Mouse (Mus musculus) embryonic fibroblast, embryonic 13.5 days (primary cell): ENCODE measurements around the gene Khdc4. TPM values are rescaled to one million over a fixed set of nuclear protein-coding genes. Genes with fewer than 3 reads are reported as not detected.
A peak's percentile ranks its signal among the peaks of the same experiment; 100 is the strongest.

Source experiments
- H3K27ac ChIP-seq: 2 replicates; pipeline ENCODE4 v1.5.1; 2012; ENCODE audit warnings: low read length, control low read depth, inconsistent platforms; ENCODE audit not compliant: insufficient read depth
- H3K4me1 ChIP-seq: 2 replicates; pipeline ENCODE4 v1.6.1; 2011; ENCODE audit warnings: low read length; ENCODE audit not compliant: control insufficient read depth, insufficient read depth
- H3K4me3 ChIP-seq: 2 replicates; pipeline ENCODE4 v1.5.1; 2011; ENCODE audit warnings: mild to moderate bottlenecking, control low read depth, low read length; ENCODE audit not compliant: insufficient read depth
- CTCF ChIP-seq: IDR thresholded peaks from 2 replicates; pipeline ENCODE4 v1.5.1; 2011; ENCODE audit warnings: mild to moderate bottlenecking, control low read depth, low read length, moderate library complexity, borderline replicate concordance; ENCODE audit not compliant: insufficient read depth
- POLR2A ChIP-seq: IDR thresholded peaks from 2 replicates; pipeline ENCODE4 v1.6.1; 2011; ENCODE audit warnings: low read depth, mild to moderate bottlenecking, control low read depth, low read length, moderate library complexity
- polyA plus RNA-seq: library from polyadenylated mRNA; stranded (reverse); fragments of >200 nt; gene quantifications from 2 replicates; pipeline ENCODE4 v1.2.4, GENCODE M21; 2011; ENCODE audit warnings: low read depth; ENCODE audit not compliant: missing spikeins, insufficient read length

The Khdc4 gene
- polyA plus RNA-seq: 64.1 and 68.9 TPM in 2 replicates

DNA sequence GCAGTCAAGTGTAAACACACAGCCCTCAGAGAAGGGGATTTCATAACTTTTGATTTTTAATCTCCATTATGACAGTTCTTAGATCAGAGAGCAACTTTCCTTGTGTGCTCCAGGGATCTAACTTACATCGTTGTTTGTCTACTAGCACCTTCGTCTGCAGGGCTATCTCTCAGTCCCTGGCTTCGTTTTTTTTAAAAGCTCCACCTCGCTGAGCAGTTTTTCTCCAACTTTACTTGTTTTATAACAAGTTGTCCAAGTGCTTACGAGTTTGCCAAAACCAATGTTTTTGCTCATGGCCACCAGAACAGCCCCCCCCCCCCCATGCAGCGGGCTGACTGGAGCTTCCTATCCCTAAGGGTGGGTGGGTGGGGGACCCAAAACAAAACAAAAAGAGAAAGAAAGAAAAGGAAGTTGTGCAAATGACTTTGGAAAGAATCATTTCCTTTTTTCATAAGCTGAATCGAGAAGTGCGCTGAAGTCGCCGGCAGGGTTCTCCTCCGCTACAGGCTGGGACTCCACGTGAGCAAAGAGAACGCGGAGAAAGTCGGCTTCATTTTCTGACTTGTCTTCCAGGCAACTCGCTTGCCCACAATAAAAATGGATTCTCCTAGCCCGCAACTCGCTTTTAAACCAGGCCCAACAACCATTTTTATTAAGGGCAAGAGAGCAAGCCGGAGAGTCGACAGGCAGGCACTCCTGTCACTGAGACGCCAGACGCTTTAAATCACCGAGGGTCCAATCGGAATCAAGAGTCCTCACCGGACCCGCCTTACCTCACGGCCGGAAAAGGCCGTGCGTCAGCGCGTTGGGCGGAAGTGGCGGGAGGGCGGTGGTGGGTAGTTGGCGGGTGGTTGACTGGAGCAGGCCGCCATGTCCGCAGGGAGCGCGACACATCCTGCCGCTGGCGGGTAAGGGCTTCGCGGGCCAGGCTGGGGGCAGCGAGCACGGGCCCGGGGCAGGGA is at the start of gene Khdc4:
Gene Khdc4 (plus strand): TSS at position 824 of the 962 bp plus-strand sequence.
- TF ChIP-seq POLR2A (peak; percentile 87), CTCF (no peak)
- Histone ChIP-seq H3K4me3 (peak within 1 kb of the TSS; percentile 98), H3K27ac (peak within 1 kb of the TSS; percentile 86), H3K4me1 (peaks cover 3% of the 10 kb centered on the region)

DNA sequence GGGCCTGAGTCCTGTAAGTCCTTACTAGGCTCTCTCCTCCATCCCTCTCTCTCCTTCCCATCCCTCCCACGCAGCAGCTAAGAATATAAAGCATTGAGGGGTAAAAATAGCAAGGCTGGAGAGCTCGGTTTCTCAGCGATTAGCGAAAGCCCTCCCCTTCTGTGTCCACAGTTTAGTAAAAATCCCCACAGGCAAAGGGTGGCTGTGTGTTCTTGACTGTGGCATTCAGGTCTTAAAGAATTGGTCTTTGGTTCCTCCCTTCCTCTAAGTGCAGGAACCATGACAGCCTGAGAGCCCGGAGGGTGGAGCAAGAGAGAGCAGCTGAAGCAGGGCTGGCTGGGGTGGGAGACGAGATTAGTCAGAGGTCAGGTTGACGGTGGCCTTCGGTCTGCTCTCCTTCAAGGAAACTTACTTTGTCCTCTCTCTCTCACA is 49.0 kb upstream of the Khdc4 start:
- H3K27ac ChIP-seq: no peak overlapping the region
- TF ChIP-seq CTCF (no peak), POLR2A (no peak)
- no peaks in the 10 kb centered on the region for H3K4me1 ChIP-seq
- no peak overlapping the region for H3K4me3 ChIP-seq

DNA sequence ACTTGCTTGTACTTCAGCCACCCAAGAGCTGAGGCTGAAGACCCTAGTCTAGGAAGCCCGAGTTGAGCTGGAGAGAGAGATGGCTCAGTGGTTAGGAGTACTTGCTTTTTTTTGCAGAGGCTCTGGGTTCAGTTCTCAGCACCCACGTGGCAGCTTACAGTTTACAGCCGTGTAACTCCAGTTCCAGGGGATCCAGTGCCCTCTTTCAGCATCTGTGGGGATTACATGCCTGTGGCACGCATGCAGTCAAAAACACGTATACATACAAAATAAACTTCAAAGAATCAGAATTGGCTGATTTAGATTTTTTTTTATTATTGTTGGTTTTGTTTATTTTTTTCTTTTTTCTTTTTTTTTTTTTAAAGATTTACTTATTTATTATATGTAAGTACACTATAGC is 48.5 kb upstream of the Khdc4 start:
- Histone ChIP-seq H3K4me3 (no peak overlapping the region), H3K27ac (no peak overlapping the region), H3K4me1 (no peaks in the 10 kb centered on the region)
- no peak for TF ChIP-seq POLR2A
- no peak for TF ChIP-seq CTCF

DNA sequence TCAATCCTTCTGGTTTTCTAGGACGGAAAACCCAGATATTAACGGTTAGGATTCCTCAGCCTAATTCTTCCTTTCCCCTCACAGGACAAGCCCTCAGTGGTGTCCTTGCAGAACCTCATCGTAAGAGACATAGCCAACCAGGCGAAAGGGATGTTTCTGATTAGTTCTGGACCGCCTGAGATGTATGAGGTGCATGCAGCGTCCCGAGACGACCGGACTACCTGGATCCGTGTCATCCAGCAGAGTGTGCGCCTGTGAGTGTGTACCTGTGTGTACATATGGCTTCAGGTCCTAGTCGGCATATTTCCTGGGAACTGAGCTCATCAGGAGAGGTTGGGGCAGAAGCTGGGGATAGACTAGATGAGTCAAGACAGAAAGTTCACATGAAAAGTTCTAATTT is 46.4 kb upstream of the Khdc4 start:
- H3K27ac ChIP-seq: no peak overlapping the region
- H3K4me3 ChIP-seq: no peak overlapping the region
- TF ChIP-seq POLR2A (no peak), CTCF (no peak)
- no peaks in the 10 kb centered on the region for H3K4me1 ChIP-seq

DNA sequence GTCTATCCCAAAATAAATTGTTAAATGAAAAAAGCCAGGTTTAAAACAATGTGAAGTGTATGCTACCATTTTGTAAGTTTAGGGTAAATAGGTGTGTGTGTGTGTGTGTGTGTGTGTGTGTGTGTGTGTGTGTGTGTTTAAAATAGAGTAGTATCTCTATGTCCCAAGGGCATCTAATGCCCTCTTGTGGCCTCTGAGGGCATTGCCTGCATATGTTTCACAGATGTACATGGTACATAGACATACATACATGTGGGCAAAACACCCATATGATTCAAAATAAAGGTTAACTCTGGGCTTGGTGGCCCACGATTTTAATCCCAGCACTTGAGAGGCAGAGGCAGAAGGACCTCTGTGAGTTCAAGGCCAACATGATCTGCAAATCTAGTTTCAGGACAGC is 44.9 kb upstream of the Khdc4 start:
- Histone ChIP-seq H3K4me3 (no peak overlapping the region), H3K4me1 (no peaks in the 10 kb centered on the region), H3K27ac (no peak overlapping the region)
- TF ChIP-seq CTCF (0 out of 2 replicates have a peak, but pooled peaks have one; percentile 8), POLR2A (no peak)

DNA sequence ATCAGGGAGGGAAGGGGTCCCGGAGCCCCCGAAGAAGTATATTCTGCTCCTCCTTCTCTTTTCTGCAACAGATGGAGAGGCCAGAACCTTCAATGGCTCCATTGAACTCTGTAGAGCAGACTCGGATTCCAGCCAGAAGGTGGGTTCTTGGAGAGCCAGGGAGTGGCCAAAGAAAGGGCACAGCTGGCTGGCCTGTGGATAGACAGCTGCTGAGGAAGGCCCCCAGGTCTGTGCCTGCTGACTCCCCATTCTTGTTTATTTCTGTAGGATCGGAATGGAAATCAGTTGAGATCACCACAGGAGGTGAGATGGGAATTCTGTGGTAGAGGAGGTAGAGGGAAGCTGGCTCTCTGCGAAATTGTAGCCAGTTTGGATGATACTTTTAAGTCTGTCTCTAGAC is 42.5 kb upstream of the Khdc4 start:
- Histone ChIP-seq H3K4me1 (no peaks in the 10 kb centered on the region), H3K4me3 (no peak overlapping the region), H3K27ac (no peak overlapping the region)
- TF ChIP-seq CTCF: no peak
- no peak for TF ChIP-seq POLR2A

DNA sequence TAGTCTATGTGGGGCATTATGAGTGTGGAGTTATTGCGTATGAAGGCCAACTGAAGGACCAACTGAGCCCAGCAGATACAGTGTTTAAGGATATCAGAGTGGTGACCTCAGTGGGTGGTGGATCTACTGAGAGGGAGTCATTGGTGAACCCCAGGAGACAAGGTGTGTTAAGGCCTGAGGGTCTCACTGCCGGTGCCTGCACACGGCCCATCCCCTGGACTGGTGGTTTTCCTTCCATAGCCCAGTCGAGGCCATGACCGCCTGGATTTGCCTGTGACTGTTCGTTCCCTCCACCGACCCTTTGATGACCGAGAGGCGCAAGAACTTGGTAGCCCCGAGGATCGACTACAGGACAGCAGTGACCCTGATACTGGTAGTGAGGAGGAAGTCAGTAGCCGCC is 39.7 kb upstream of the Khdc4 start:
- Histone ChIP-seq H3K4me3 (no peak overlapping the region), H3K27ac (no peak overlapping the region), H3K4me1 (no peaks in the 10 kb centered on the region)
- TF ChIP-seq CTCF (no peak), POLR2A (no peak)

DNA sequence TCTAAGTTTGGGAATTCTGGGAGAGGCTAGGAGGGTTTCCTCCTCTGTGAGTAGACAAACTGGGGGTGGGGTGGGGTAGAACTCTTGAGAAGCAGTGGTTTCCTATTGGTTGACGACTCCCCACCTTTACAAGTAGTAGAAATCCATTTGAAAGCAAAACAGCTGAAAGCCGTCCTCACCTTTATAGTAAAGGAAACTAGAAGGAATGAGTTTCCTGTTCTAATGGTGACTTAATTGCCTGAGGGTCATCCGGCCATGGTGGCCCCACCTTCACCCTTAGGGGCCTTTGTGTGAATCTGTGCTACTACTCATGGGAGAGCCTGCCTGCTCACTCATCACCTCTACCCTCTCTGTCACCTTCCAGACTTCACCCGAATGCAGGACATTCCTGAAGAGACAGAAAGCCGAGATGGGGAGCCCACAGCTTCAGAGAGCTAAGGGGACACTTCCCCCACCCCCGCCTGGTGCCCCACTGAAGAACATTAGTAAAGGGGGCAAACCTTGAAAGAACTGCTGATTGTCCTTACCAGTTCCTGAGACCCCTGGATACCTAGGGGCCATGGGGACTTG is 39.1 kb upstream of the Khdc4 start:
- TF ChIP-seq POLR2A: no peak
- TF ChIP-seq CTCF: no peak
- no peak overlapping the region for H3K4me3 ChIP-seq
- H3K4me1 ChIP-seq: no peaks in the 10 kb centered on the region
- no peak overlapping the region for H3K27ac ChIP-seq

DNA sequence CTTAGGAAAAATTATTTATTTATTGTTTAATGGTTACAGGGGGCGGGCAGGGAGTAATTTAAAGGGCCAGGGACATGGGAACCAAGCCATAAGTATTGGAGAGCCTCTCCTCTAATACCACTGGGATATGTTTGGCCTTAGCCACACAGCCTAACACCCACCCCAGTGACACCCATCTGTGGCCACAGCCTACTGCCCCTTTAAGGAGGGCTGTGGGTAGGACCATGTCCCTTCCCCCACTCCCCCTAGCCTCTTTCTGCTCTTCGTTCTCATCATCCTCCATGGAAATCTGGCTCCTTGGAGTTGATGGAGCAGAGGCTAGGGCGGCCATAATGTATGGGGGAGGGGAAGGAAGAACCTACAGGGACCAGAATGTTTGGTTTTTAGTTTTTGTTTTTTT is 38.5 kb upstream of the Khdc4 start:
- Histone ChIP-seq H3K4me1 (no peaks in the 10 kb centered on the region), H3K27ac (no peak overlapping the region)

More for the DNA sequence above, 38.5 kb upstream of the Khdc4 start:
- H3K4me3 ChIP-seq: no peak overlapping the region
- no peak for TF ChIP-seq CTCF
- TF ChIP-seq POLR2A: no peak
